Mouse (Mus musculus) kidney, embryonic 15.5 days (tissue): Measurements from ENCODE around the gene Cadm1. TPM values are rescaled to one million over a fixed set of nuclear protein-coding genes. Genes with fewer than 3 reads are reported as not detected.

Experiments
- ATAC-seq: fragments of 200-750 bp; cut with Nextera tagmentation; replicated peaks from 2 replicates; pipeline ENCODE4 v1.8.0; 2017; ENCODE audit warnings: moderate TSS enrichment; ENCODE audit not compliant: low FRiP score
- H3K27ac ChIP-seq: fragments of 300-500 bp; sonication (generic); 2 replicates; pipeline ENCODE4 v1.5.1; 2015; ENCODE audit warnings: mild to moderate bottlenecking, inconsistent platforms
- H3K27me3 ChIP-seq: fragments of 300-500 bp; sonication (generic); 2 replicates; pipeline ENCODE4 v1.6.1; 2015; ENCODE audit warnings: inconsistent platforms
- H3K36me3 ChIP-seq: fragments of 300-500 bp; sonication (generic); 2 replicates; pipeline ENCODE4 v1.6.1; 2015; ENCODE audit warnings: inconsistent platforms
- H3K4me1 ChIP-seq: fragments of 300-500 bp; sonication (generic); 2 replicates; pipeline ENCODE4 v1.6.1; 2015; ENCODE audit warnings: inconsistent platforms
- H3K4me2 ChIP-seq: fragments of 300-500 bp; sonication (generic); 2 replicates; pipeline ENCODE4 v1.6.1; 2015; ENCODE audit warnings: moderate library complexity, mild to moderate bottlenecking, inconsistent platforms
- H3K4me3 ChIP-seq: fragments of 300-500 bp; sonication (generic); replicated peaks from 2 replicates; pipeline ENCODE4 v1.5.1; 2015; ENCODE audit warnings: mild to moderate bottlenecking, inconsistent platforms
- H3K9ac ChIP-seq: fragments of 300-500 bp; sonication (generic); 2 replicates; pipeline ENCODE4 v1.6.1; 2015; ENCODE audit warnings: mild to moderate bottlenecking, inconsistent platforms
- H3K9me3 ChIP-seq: fragments of 300-500 bp; sonication (generic); replicated peaks from 2 replicates; pipeline ENCODE4 v1.6.1; 2016; ENCODE audit warnings: inconsistent platforms
- WGBS: fragments of 180-500 bp; shearing (Covaris S2); methylation state at CpG from one replicate; pipeline ENCODE4 v1.1.7; 2015; ENCODE audit warnings: mixed read lengths; 5-methylcytosine and 5-hydroxymethylcytosine counted together
- polyA plus RNA-seq: library from polyadenylated mRNA; unstranded; fragments of >200 nt; fragmentation: Nextera tagmentation; extraction: Ambion mirVana; gene quantifications from 2 replicates; pipeline ENCODE4 v1.2.1, GENCODE M21; 2015

Cadm1 gene
- polyA plus RNA-seq, 1 experiment from 2014 or later = 72.2 TPM

DNA sequence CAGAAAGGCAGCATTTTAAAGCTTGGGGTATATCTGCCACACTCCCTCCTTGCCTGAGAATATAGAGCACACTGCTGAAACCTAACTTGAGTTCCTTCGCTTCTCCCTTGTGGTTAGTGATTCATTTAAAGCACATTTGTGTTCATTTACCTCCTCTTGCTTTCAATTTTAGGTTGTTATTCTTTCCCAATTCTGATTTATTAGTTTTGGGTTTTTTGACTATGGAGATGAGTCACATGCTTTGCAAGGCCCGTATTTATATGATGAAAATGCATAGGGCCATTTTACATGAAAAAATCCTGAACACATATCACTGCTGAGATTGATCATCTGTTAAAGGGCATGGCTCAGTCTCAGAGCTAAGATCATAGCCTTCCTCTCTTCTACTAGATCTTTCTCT lies 115.1 kb downstream of the Cadm1 start:
- WGBS = 82% methylated on average over 2 of the region's 2 CpGs
- ATAC-seq = no peak
- Histone ChIP-seq H3K9ac (no peak overlapping the region), H3K36me3 (no peaks in the 10 kb centered on the region), H3K27ac (no peak overlapping the region), H3K4me2 (no peak overlapping the region), H3K9me3 (no peaks in the 10 kb centered on the region), H3K27me3 (no peaks in the 10 kb centered on the region), H3K4me1 (peaks cover 17% of the 10 kb centered on the region), H3K4me3 (no peak overlapping the region)

DNA sequence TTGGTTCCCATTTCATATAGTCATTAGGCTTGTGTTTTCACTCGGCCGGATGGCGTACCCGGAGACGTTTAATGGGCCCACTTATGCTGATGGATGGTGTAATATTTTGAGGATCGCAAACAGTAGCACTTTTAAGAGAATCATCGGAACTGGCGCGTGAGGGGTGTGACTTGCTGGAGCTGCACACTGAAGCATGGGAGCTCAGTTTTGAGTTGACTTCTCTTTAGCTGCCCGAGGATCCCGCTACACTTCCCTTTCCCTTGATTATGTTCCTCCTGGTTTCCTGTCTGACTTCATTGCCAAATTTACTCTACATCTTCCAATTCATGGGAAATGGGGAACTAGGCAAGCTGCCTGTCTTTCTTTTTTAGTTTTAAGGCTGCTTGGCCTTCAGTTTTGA lies 121.5 kb downstream of the Cadm1 start:
- Histone ChIP-seq H3K9ac (no peak overlapping the region), H3K27ac (no peak overlapping the region), H3K36me3 (no peaks in the 10 kb centered on the region), H3K4me1 (peaks cover 17% of the 10 kb centered on the region), H3K4me2 (no peak overlapping the region), H3K9me3 (no peaks in the 10 kb centered on the region), H3K4me3 (no peak overlapping the region), H3K27me3 (no peaks in the 10 kb centered on the region)
- ATAC-seq = no peak
- 77% methylated on average over 11 of the region's 11 CpGs for WGBS

DNA sequence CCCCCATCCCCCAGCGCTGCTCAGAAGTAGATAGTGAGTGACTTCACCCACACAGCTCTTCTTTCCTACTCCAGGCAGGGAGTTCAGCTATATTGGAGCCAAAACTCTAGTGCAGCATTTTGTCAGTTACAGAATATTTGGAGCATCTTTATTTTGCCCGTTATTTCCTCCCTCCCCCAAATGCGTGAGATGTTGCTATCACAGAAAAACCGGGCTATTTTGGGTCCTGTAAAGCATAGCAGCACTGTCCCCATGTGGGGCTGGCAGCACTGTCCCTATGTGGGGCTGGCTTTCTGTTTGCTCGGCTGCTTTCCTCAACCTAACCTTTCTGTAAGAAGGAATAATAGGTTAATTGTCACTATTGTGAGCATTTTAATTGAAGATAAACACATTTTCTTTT lies 122.2 kb downstream of the Cadm1 start:
- no peak for ATAC-seq
- 86% methylated on average over 5 of the region's 5 CpGs for WGBS
- no peak overlapping the region for H3K4me2 ChIP-seq

DNA sequence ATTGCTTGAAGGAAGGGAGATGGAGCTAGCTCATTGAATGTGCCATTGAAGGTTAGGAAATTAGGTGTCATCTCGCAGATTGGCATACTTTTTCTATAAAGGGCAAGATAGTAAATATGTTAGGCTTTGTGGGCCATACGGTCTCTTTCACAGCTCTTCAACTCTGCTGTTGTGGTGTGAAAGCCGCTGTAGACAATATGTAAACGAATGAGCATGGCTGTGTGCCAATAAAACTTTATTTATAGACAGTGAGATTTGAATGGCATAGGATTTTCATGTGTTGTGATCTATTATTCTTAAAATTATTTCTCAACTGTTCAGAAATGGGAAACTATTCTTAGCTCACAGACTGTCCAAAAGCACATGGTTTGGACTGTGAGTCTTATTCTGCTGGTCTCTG lies 123.0 kb downstream of the Cadm1 start:
- Histone ChIP-seq H3K9ac (no peak overlapping the region), H3K36me3 (no peaks in the 10 kb centered on the region), H3K27ac (no peak overlapping the region), H3K4me3 (no peak overlapping the region), H3K4me2 (no peak overlapping the region), H3K27me3 (no peaks in the 10 kb centered on the region), H3K9me3 (no peaks in the 10 kb centered on the region), H3K4me1 (peaks cover 10% of the 10 kb centered on the region; the same call in 1 of the 2 replicates)
- ATAC-seq = no peak
- WGBS = 81% methylated on average over 4 of the region's 4 CpGs

More for the DNA sequence above, 122.2 kb downstream of the Cadm1 start:
- Histone ChIP-seq H3K4me3 (no peak overlapping the region), H3K9ac (no peak overlapping the region), H3K27ac (no peak overlapping the region), H3K36me3 (no peaks in the 10 kb centered on the region), H3K4me1 (peaks cover 14% of the 10 kb centered on the region; the same call in 1 of the 2 replicates), H3K27me3 (no peaks in the 10 kb centered on the region), H3K9me3 (no peaks in the 10 kb centered on the region)

DNA sequence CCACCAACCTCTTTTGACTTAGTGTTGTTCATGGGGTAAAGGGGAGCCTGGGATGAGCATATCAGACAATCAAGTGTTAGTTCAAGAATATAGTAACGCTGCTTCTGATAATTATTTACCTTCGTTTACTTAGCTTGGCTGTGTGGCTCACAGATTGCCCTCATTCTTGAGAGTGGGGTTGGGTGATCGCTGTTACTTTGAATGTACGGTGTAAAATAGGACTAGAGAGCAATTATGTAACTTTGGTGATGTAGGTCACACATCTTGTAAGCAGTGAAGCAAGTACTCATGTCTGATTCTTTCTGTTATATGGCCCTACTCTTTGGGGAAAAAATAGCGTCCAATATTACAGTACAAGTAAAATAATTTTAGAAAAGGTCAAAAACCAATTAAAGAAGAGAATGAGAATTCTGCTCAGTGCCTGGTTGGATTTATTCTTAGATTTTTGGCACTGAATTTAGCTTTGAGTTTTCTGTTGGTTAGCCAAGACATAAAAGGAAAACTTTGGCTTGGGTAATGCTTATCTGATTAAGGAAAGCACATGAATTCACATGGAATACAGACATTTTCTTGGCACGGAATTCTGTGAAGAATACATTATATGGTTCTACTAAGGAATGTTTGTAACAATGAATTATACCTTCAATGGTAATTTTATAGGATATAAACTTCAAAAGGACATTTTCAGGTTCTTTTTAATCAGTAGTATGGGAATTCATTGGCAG lies 129.6 kb downstream of the Cadm1 start:
- Histone ChIP-seq H3K27ac (no peak overlapping the region), H3K4me2 (no peak overlapping the region), H3K36me3 (no peaks in the 10 kb centered on the region), H3K4me3 (no peak overlapping the region), H3K27me3 (no peaks in the 10 kb centered on the region), H3K9ac (no peak overlapping the region), H3K9me3 (no peaks in the 10 kb centered on the region), H3K4me1 (peaks cover 4% of the 10 kb centered on the region; the same call in 1 of the 2 replicates)
- no peak for ATAC-seq
- WGBS = 79% methylated on average over 6 of the region's 6 CpGs

DNA sequence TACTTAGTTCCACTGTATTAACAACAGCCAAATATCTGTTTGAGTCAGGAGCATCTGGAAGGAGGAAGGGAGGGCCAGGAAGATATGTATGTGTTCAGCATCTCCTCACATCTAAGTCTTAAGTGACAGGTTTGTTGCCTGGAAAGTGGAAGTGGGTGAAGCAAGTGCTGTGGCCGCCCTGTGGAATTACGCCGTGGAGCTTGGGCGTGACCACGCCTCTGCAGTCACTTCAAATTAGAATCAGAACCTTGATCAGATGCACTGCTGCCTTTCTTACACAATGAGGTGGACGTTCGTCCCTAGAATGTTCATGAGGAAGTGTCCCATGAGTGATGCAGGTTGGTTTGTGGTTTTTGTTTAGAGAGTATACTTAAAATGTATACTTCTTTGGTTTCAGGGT lies 131.6 kb downstream of the Cadm1 start:
- no peak for ATAC-seq
- Histone ChIP-seq H3K4me1 (no peaks in the 10 kb centered on the region), H3K9ac (no peak overlapping the region), H3K36me3 (no peaks in the 10 kb centered on the region), H3K27me3 (no peaks in the 10 kb centered on the region), H3K9me3 (no peaks in the 10 kb centered on the region), H3K4me3 (no peak overlapping the region), H3K4me2 (no peak overlapping the region), H3K27ac (no peak overlapping the region)
- WGBS = 84% methylated on average over 7 of the region's 7 CpGs

DNA sequence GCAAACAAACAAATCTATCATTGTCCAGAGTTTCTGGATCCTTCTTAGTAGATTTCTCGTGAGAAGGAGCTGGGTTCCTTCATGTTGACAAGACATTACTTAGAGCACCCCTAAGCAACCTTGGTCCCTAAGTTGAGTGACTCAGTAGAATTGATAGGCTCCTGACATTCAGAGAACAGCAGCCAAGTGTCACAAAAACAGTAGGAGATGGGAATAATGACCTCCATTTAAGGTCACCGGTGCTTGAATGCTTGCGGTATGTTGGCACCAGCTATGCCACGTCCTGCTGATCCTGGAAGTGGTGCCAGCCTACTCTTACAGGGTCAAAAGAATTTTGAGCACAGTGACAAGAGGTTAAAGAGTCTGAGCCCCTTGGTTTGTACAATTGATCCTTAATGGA lies 139.2 kb downstream of the Cadm1 start:
- H3K4me1 ChIP-seq = peaks cover 13% of the 10 kb centered on the region
- no peak overlapping the region for H3K4me2 ChIP-seq
- no peaks in the 10 kb centered on the region for H3K9me3 ChIP-seq
- no peak overlapping the region for H3K27ac ChIP-seq
- H3K4me3 ChIP-seq = no peak overlapping the region
- H3K36me3 ChIP-seq = no peaks in the 10 kb centered on the region
- 77% methylated on average over 4 of the region's 4 CpGs for WGBS
- no peak for ATAC-seq
- H3K9ac ChIP-seq = no peak overlapping the region
- peaks cover 4% of the 10 kb centered on the region; the same call in 1 of the 2 replicates for H3K27me3 ChIP-seq

DNA sequence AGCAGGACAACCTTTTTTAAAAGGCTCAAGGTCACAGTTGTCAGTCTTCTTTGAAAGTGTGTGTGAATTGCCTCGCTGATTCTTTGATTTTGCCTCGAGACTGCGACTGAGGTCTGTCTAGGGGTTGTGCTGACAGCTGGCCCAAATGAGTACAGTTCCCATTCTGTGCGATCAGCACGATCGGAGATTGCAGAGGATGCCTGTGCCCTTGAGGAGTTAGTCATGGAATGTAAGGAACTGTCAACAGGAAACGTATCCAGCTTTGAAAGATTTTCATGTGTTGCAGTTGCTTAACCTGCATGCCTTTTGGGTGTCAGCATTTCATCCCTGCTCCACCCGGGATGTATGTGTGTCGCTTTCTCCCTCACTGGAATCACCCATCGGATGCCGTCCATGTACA lies 141.6 kb downstream of the Cadm1 start:
- Histone ChIP-seq H3K36me3 (no peaks in the 10 kb centered on the region), H3K9me3 (no peaks in the 10 kb centered on the region), H3K9ac (no peak overlapping the region), H3K27me3 (peaks cover 4% of the 10 kb centered on the region; the same call in 1 of the 2 replicates), H3K27ac (no peak overlapping the region), H3K4me3 (no peak overlapping the region), H3K4me2 (no peak overlapping the region), H3K4me1 (peaks cover 20% of the 10 kb centered on the region)
- 54% methylated on average over 11 of the region's 11 CpGs for WGBS
- no peak for ATAC-seq

DNA sequence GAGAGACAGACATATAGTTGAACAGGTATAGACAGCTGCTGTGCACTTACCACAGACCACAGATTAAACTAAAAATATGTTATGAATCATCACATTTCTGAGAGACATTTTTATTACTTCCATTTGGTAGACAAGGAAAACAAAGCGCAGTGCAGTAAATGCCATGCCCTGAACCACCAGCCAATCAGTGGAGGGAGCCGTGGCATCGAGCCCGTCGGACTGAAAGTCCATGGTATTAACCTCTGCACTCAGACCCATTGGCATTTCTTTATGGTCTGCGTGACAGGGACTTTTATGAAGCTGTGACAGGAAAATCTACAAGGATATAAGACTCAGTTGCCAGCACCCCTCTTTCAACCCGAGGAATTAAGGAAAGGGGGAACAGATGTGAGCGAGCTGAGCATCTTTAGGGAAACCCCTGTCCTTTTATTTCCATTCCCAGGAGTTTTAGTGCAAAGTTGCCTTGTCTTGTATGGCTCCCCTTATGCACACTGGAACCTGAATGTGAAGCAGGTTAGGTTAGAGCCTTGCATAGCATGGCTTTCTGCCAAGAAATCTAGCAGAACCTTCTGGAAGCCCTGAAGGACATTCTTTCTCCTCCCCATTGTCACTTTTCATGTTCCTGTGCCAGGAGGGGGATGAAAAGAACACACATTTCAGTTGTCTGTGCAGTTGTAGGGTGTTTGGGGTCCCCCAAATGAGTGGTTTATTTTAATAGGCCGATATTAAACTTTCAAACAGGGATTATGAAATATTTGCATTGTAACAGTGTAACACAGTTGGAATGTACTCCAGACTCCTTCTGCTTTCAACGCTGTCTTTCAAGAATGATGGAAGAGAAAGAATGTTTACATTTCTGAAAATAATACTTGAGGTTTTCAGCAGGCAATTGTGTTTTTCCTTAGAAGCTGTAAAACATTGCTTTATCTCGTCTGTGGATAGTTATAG lies 145.1 kb downstream of the Cadm1 start:
- 60% methylated on average over 11 of the region's 11 CpGs for WGBS
- Histone ChIP-seq H3K4me3 (no peak overlapping the region), H3K4me2 (no peak overlapping the region), H3K27ac (no peak overlapping the region), H3K9ac (no peak overlapping the region), H3K27me3 (peaks cover 10% of the 10 kb centered on the region; the same call in 1 of the 2 replicates), H3K36me3 (no peaks in the 10 kb centered on the region), H3K9me3 (no peaks in the 10 kb centered on the region), H3K4me1 (peaks cover 18% of the 10 kb centered on the region)
- ATAC-seq = no peak

DNA sequence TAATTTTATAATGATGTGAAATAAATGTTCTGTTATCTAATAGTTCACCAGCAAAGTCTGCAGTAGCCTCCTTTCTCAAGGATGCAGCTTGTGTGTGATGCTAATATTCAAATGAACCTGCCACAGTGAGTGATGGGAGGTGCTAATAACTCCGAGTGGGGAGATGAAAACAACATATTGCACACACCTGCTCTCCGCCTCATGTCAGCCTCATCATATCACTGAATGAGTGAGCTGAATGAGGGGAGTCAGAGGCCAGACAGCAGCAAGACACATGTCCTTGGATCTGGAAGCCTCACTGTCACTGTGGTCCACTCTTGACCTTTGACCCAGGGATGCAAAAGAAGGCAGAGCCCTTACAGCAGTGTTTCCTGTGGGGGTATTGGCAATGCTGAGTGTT lies 156.9 kb downstream of the Cadm1 start:
- Histone ChIP-seq H3K27me3 (peaks cover 7% of the 10 kb centered on the region; the same call in 1 of the 2 replicates), H3K27ac (no peak overlapping the region), H3K4me1 (peaks cover 14% of the 10 kb centered on the region; the same call in 1 of the 2 replicates), H3K9ac (no peak overlapping the region), H3K4me2 (no peak overlapping the region), H3K4me3 (no peak overlapping the region), H3K9me3 (no peaks in the 10 kb centered on the region), H3K36me3 (no peaks in the 10 kb centered on the region)
- WGBS = 89% methylated on average over 2 of the region's 2 CpGs
- ATAC-seq = no peak

DNA sequence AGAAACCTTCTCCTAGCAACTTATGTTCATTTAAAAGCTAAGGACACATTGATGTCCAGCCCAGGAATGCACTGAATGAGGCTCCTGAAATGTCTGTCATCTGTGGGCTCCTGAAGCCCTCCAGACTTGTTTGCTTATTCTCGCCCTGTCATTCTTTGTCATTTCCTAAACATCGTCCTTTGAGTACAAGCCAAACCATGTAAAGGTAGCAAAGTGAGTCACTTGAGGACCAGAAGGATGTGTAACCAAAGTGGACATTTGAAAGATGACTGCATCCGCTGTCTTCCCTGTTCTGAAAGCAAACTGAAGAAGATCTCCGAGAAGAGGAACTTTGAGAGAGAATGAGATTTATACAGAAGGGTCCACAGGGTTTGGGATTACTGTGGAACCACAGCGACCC lies 157.6 kb downstream of the Cadm1 start:
- 0 out of 2 replicates have a peak overlapping the region, but pooled peaks have one; percentile 14 for H3K4me2 ChIP-seq
- peaks cover 14% of the 10 kb centered on the region; the same call in 1 of the 2 replicates for H3K4me1 ChIP-seq
- H3K36me3 ChIP-seq = no peaks in the 10 kb centered on the region
- ATAC-seq = no peak
- H3K27ac ChIP-seq = no peak overlapping the region
- whole genome bisulfite sequencing = 84% methylated on average over 5 of the region's 5 CpGs
- H3K4me3 ChIP-seq = no peak overlapping the region
- H3K9me3 ChIP-seq = no peaks in the 10 kb centered on the region
- H3K27me3 ChIP-seq = peaks cover 7% of the 10 kb centered on the region; the same call in 1 of the 2 replicates
- no peak overlapping the region for H3K9ac ChIP-seq

DNA sequence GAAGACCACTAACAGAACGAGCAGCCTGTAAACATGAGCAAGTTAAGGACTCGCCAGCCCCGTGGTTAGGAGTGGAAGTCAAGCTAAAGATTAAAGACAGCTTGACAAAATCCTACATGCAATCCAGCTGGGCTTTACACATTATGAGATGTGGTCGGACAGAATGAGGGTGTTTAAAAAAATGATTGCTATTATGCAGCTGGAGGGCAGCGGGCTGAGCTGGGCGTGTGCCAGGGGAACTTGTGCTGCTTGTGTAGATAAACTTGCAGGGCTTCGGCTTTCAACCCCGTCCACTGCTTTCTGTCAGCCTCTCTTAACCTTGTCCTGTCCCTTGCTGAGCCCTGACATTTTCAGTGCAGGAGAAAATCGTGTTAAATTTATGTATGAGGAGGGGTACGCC lies 158.3 kb downstream of the Cadm1 start:
- no peaks in the 10 kb centered on the region for H3K36me3 ChIP-seq
- peaks cover 9% of the 10 kb centered on the region; the same call in 1 of the 2 replicates for H3K4me1 ChIP-seq
- no peak overlapping the region for H3K4me3 ChIP-seq
- no peak overlapping the region for H3K27ac ChIP-seq
- 0 out of 2 replicates have a peak overlapping the region, but pooled peaks have one; percentile 14 for H3K4me2 ChIP-seq
- H3K9me3 ChIP-seq = no peaks in the 10 kb centered on the region
- no peak for ATAC-seq
- WGBS = 39% methylated on average over 10 of the region's 10 CpGs
- H3K27me3 ChIP-seq = peaks cover 7% of the 10 kb centered on the region; the same call in 1 of the 2 replicates
- no peak overlapping the region for H3K9ac ChIP-seq
